Mouse (Mus musculus) stomach, postnatal 0 days (tissue): ENCODE data around the gene Ppp3ca. TPM values are rescaled to one million over a fixed set of nuclear protein-coding genes. Genes with fewer than 3 reads are reported as not detected.

Source experiments
- ATAC-seq: fragments of 200-750 bp; cut with Nextera tagmentation; 2 replicates; pipeline ENCODE4 v1.8.0; 2017; ENCODE audit not compliant: low FRiP score, low TSS enrichment
- DNase-seq: peaks from one replicate; pipeline ENCODE4 v3.0.0-alpha.2; 2016; ENCODE audit warnings: low spot score
- H3K27ac ChIP-seq: fragments of 300-500 bp; sonication (generic); replicated peaks from 2 replicates; pipeline ENCODE4 v1.5.1; 2014; ENCODE audit warnings: mild to moderate bottlenecking, control low read depth
- H3K27me3 ChIP-seq: fragments of 300-500 bp; sonication (generic); 2 replicates; pipeline ENCODE4 v1.6.1; 2014; ENCODE audit warnings: low read length; ENCODE audit not compliant: control insufficient read depth, insufficient read depth
- H3K36me3 ChIP-seq: fragments of 300-500 bp; sonication (generic); 2 replicates; pipeline ENCODE4 v1.6.1; 2014; ENCODE audit warnings: low read length, mixed read lengths; ENCODE audit not compliant: control insufficient read depth, insufficient read depth
- H3K4me1 ChIP-seq: fragments of 300-500 bp; sonication (generic); replicated peaks from 2 replicates; pipeline ENCODE4 v1.6.1; 2014; ENCODE audit warnings: antibody characterized with exemption; ENCODE audit not compliant: control insufficient read depth, insufficient read depth
- H3K4me2 ChIP-seq: fragments of 300-500 bp; sonication (generic); replicated peaks from 2 replicates; pipeline ENCODE4 v1.6.1; 2014; ENCODE audit warnings: low read depth, mild to moderate bottlenecking, control low read depth, moderate library complexity
- H3K4me3 ChIP-seq: fragments of 300-500 bp; sonication (generic); 2 replicates; pipeline ENCODE4 v1.5.1; 2014; ENCODE audit warnings: low read depth, low read length, control low read depth
- H3K9ac ChIP-seq: fragments of 300-500 bp; sonication (generic); 2 replicates; pipeline ENCODE4 v1.6.1; 2014; ENCODE audit warnings: mild to moderate bottlenecking, low read length, control low read depth, mixed read lengths
- H3K9me3 ChIP-seq: fragments of 300-500 bp; sonication (generic); 2 replicates; pipeline ENCODE4 v1.6.1; 2016; ENCODE audit warnings: low read length; ENCODE audit not compliant: control insufficient read depth
- CTCF ChIP-seq: IDR thresholded peaks from 2 replicates; pipeline ENCODE4 v1.5.1; 2016; ENCODE audit warnings: antibody characterized with exemption, low read depth, mild to moderate bottlenecking, moderate library complexity
- EP300 ChIP-seq: optimal IDR thresholded peaks from 2 replicates; pipeline ENCODE3; 2016; ENCODE audit warnings: antibody characterized with exemption
- WGBS: fragments of 180-500 bp; shearing (Covaris S2); extraction: QIAGEN DNeasy Blood & Tissue Kit; methylation state at CpG from one replicate; pipeline ENCODE4 v1.1.7; 2014; 5-methylcytosine and 5-hydroxymethylcytosine counted together
- polyA plus RNA-seq: library from polyadenylated mRNA; unstranded; fragments of >200 nt; fragmentation: Nextera tagmentation; extraction: Ambion mirVana; gene quantifications from 2 replicates; pipeline ENCODE4 v1.2.1, GENCODE M21; 2015

The Ppp3ca gene
- polyA plus RNA-seq, 1 experiment from 2014 or later, result 50.2 TPM

DNA sequence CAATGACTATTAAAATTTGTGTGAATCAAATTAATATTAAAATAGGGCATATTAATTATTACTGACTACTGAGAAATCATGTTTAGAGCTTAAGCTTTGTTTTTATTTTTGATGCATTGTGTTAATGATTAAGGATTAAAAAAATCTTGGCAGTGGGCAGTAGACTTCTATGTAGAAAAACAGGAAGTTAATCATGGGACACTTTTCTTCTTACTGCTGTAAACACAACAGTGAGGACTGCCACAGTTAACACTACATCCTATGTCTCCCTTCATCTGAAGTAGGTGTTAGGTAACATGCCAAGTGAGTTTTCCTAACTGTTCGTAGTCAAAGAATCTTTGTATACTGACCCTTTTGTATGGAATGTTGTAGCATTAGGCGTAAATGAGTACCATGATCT lies 32.9 kb downstream of the Ppp3ca start:
- Histone ChIP-seq H3K4me3 (no peak overlapping the region), H3K9ac (no peak overlapping the region), H3K36me3 (no peaks in the 10 kb centered on the region), H3K4me2 (no peak overlapping the region), H3K27me3 (no peaks in the 10 kb centered on the region), H3K4me1 (peaks cover 3% of the 10 kb centered on the region), H3K27ac (no peak overlapping the region), H3K9me3 (no peaks in the 10 kb centered on the region)
- DNase-seq (no peak), ATAC-seq (no peak)
- 78% methylated on average over 2 of the region's 2 CpGs for WGBS
- TF ChIP-seq EP300 (no peak), CTCF (no peak)

DNA sequence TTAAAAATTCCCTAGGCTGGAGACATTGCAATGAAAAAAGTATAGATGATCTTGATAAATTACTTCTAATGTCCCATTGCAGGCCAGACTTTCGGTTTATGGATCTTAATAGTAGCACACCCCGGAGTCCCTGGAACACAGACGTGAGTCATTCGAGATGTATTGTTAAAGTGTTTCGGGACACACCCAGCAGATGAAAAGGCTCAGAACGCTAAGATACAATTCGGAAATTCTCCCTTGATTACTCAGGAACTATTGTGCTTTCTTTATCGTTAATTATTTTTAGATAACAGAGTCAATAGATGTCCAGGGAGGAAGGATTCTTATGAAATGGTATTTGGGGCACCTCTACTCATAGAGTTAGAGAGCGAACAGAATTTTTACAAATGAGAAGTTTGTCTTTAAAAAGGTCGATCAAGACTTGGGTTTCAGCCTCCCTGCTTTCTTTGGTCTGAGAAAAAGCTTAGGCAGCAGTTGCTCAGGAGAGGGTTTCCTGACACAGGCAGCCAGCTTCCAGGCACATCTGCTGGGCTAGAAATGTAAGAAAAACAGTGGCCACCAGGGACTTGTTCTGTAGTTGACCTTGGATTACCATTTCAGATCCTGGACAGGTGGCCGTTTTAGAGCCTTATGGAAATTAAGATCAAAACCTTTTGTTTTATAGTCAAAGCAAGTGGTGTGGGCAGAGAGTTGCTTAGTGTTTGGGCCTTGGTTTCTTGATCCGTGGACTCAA lies 34.8 kb downstream of the Ppp3ca start:
- WGBS, result 40% methylated on average over 12 of the region's 12 CpGs
- ATAC-seq, result peak; percentile 71

DNA sequence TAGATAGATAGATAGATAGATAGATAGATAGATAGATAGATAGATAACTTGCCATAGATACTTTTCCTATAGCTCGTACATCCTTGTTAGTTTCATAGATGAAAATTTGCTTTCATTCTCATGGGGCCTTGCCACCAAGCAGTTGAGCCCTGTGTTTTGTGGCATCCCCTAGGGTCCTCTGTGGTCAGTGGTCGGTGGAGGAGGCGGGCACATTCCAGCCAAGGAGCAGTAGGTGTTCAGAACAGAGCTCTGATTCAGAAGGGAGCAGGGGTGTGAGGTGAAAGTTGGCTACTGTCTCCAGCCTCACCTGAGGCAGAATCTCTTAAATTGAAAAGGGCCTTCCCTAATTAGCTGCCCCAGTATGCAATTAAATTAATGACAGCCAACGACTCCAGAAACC lies 36.1 kb downstream of the Ppp3ca start:
- Histone ChIP-seq H3K9me3 (no peaks in the 10 kb centered on the region), H3K4me3 (no peak overlapping the region), H3K27me3 (no peaks in the 10 kb centered on the region), H3K4me2 (no peak overlapping the region), H3K27ac (no peak overlapping the region), H3K4me1 (peaks cover 3% of the 10 kb centered on the region; the same call in 1 of the 2 replicates), H3K36me3 (no peaks in the 10 kb centered on the region), H3K9ac (no peak overlapping the region)
- ATAC-seq (no peak), DNase-seq (no peak)
- TF ChIP-seq EP300, result no peak
- TF ChIP-seq CTCF, result no peak
- 79% methylated on average over 4 of the region's 4 CpGs for WGBS

More for the DNA sequence above, 34.8 kb downstream of the Ppp3ca start:
- Histone ChIP-seq H3K4me3 (no peak overlapping the region), H3K27me3 (no peaks in the 10 kb centered on the region), H3K9me3 (no peaks in the 10 kb centered on the region), H3K27ac (peak overlapping the region; percentile 36; the same call in 1 of the 2 replicates), H3K4me1 (peaks cover 3% of the 10 kb centered on the region), H3K36me3 (no peaks in the 10 kb centered on the region), H3K4me2 (no peak overlapping the region), H3K9ac (no peak overlapping the region)
- no peak for TF ChIP-seq CTCF
- peak; percentile 25 for TF ChIP-seq EP300
- no peak for DNase-seq

DNA sequence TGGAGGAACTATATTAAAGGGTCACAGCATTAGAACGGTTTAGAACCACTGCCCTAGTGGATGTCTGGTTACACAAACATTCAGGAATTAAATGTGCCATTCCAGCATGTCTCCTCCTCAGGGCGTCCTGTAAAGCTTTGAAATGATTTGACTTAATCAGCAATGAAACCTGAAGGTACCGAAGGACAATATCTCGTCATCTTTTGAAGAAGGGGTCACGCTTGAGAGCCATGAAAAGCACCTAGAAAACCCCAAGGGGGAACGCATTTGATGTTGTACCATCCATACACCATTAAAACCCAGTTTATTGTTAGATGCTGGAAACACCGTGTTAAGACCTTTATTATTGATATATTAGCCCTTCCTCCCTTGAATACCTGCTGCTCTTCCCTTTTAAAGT lies 36.8 kb downstream of the Ppp3ca start:
- ATAC-seq (no peak), DNase-seq (no peak)
- H3K4me2 ChIP-seq, result no peak overlapping the region
- no peak overlapping the region for H3K9ac ChIP-seq
- no peaks in the 10 kb centered on the region for H3K9me3 ChIP-seq
- 85% methylated on average over 7 of the region's 7 CpGs for WGBS
- H3K4me1 ChIP-seq, result peaks cover 3% of the 10 kb centered on the region; the same call in 1 of the 2 replicates
- no peaks in the 10 kb centered on the region for H3K27me3 ChIP-seq
- no peak overlapping the region for H3K27ac ChIP-seq
- H3K36me3 ChIP-seq, result no peaks in the 10 kb centered on the region
- no peak overlapping the region for H3K4me3 ChIP-seq
- TF ChIP-seq CTCF (no peak), EP300 (no peak)

DNA sequence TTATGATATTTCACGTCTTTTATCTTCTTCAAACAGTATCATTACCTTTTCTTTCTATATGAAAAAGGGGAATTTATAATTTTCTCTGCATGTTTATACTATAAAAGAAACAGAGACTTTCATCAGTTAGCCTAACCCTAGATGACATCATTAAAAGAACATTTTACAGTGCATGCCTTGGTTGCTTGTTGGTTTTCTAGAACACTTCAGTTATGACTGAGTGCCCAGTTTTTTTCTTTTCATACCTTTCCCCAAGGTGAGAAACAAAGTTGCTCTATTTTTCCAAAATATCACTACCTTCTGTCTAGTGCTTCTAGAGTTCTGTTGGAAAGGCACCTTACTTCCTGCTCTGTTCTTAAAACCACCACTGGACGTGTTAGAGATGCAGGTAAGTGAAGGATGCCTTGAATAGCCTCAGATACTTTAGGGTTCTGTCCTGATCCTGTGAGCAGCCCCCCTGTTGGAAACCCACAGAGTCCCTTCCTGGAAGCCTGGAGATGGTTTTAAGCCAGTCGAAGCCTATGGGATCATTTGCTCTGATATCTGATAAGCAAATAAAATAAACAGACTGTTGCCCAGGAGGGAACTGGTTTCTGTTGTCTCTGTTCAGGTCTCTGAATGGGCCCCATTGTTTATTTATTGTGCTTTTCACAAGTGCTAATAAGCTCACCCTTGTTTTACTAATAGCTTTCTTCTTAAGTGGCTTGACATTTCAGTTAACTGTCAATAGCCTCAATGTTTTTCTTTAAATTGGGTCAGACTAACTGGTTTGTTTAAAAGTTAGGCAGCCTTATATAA lies 37.5 kb downstream of the Ppp3ca start:
- H3K4me3 ChIP-seq, result no peak overlapping the region
- no peak overlapping the region for H3K9ac ChIP-seq
- 53% methylated on average over 3 of the region's 3 CpGs for WGBS
- no peak for ATAC-seq
- no peaks in the 10 kb centered on the region for H3K9me3 ChIP-seq
- no peak for DNase-seq
- H3K4me2 ChIP-seq, result no peak overlapping the region
- H3K36me3 ChIP-seq, result no peaks in the 10 kb centered on the region
- no peaks in the 10 kb centered on the region for H3K27me3 ChIP-seq
- H3K4me1 ChIP-seq, result peaks cover 3% of the 10 kb centered on the region; the same call in 1 of the 2 replicates
- H3K27ac ChIP-seq, result no peak overlapping the region
- TF ChIP-seq CTCF (no peak), EP300 (no peak)

DNA sequence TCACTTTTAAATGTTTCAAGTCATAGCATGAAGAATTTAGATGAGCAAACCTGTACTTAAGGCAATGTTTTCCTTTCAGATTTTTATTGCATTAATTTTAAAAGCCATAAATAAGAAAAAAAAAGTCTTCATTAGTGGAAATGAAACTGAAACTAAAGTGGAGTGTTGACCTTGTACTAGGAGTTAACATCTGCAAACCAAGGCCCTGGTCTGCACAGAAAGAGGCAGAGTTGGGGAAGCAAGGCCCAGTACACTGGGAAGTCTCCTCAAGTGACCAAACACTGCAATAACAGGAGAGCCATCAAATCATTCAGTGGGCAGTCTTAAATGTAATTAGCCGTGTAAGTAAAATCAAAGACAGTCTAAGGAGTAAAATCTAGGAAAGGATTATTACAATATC lies 38.3 kb downstream of the Ppp3ca start:
- peaks cover 3% of the 10 kb centered on the region; the same call in 1 of the 2 replicates for H3K4me1 ChIP-seq
- no peak overlapping the region for H3K4me3 ChIP-seq
- no peak for TF ChIP-seq EP300
- TF ChIP-seq CTCF, result no peak
- H3K9me3 ChIP-seq, result no peaks in the 10 kb centered on the region
- no peaks in the 10 kb centered on the region for H3K27me3 ChIP-seq
- no peaks in the 10 kb centered on the region for H3K36me3 ChIP-seq
- no peak overlapping the region for H3K27ac ChIP-seq
- no peak overlapping the region for H3K4me2 ChIP-seq
- no peak overlapping the region for H3K9ac ChIP-seq
- ATAC-seq (no peak), DNase-seq (no peak)
- 48% methylated on average over 1 of the region's 1 CpGs for WGBS
